Mouse (Mus musculus): Measurements from ENCODE around the gene AB124611. TPM values are rescaled to one million over a fixed set of nuclear protein-coding genes. Genes with fewer than 3 reads are reported as not detected.
A peak's percentile ranks its signal among the peaks of the same experiment; 100 is the strongest.

Gene AB124611
- polyA plus RNA-seq, 1 experiment from 2014 or later, result 2.6 TPM

GRCm38 (mm10) chr9:21496308-21497049, 29.5 kb upstream of the AB124611 start:
- TF ChIP-seq CTCF (IDR thresholded peaks at IDR 0.05; ENCODE audit: low read depth), result no peak
- DNase-seq (ENCODE audit: low spot score) (no peak), ATAC-seq (replicated peaks; ENCODE audit: low FRiP score, low read depth) (peak; percentile 75; the same call in 1 of the 2 replicates)
- Histone ChIP-seq H3K36me3 (ENCODE audit: insufficient read depth, low read length) (peaks cover 30% of the 10 kb centered on the region), H3K27ac (no peak overlapping the region), H3K9me3 (replicated peaks; ENCODE audit: low read length) (no peaks in the 10 kb centered on the region), H3K4me1 (replicated peaks; ENCODE audit: insufficient read depth, low read length) (no peaks in the 10 kb centered on the region), H3K4me3 (replicated peaks; ENCODE audit: low read depth, low read length) (no peak overlapping the region), H3K4me2 (ENCODE audit: low read length) (no peak overlapping the region), H3K9ac (ENCODE audit: low read depth, low read length) (no peak overlapping the region), H3K27me3 (ENCODE audit: insufficient read depth, low read length) (no peaks in the 10 kb centered on the region)
- WGBS, result 65% methylated on average over 18 of the region's 19 CpGs

GRCm38 (mm10) chr9:21497050-21497542, 28.9 kb upstream of the AB124611 start:
- Histone ChIP-seq H3K9ac (ENCODE audit: low read depth, low read length) (no peak overlapping the region), H3K9me3 (replicated peaks; ENCODE audit: low read length) (no peaks in the 10 kb centered on the region), H3K27ac (no peak overlapping the region), H3K27me3 (ENCODE audit: insufficient read depth, low read length) (no peaks in the 10 kb centered on the region), H3K4me2 (ENCODE audit: low read length) (no peak overlapping the region), H3K36me3 (ENCODE audit: insufficient read depth, low read length) (peaks cover 24% of the 10 kb centered on the region), H3K4me3 (replicated peaks; ENCODE audit: low read depth, low read length) (no peak overlapping the region), H3K4me1 (replicated peaks; ENCODE audit: insufficient read depth, low read length) (no peaks in the 10 kb centered on the region)
- no peak for TF ChIP-seq CTCF (IDR thresholded peaks at IDR 0.05; ENCODE audit: low read depth)
- DNase-seq (ENCODE audit: low spot score) (no peak), ATAC-seq (replicated peaks; ENCODE audit: low FRiP score, low read depth) (no peak)
- 87% methylated on average over 16 of the region's 16 CpGs for WGBS

GRCm38 (mm10) chr9:21497664-21498063, 28.3 kb upstream of the AB124611 start:
- 98% methylated on average over 2 of the region's 2 CpGs for WGBS
- no peak for TF ChIP-seq CTCF (IDR thresholded peaks at IDR 0.05; ENCODE audit: low read depth)
- DNase-seq (ENCODE audit: low spot score), result no peak
- H3K4me2 ChIP-seq (ENCODE audit: low read length), result no peak overlapping the region
- no peaks in the 10 kb centered on the region for H3K9me3 ChIP-seq (replicated peaks; ENCODE audit: low read length)
- no peak overlapping the region for H3K27ac ChIP-seq
- ATAC-seq (replicated peaks; ENCODE audit: low FRiP score, low read depth), result no peak
- peaks cover 24% of the 10 kb centered on the region for H3K36me3 ChIP-seq (ENCODE audit: insufficient read depth, low read length)
- no peaks in the 10 kb centered on the region for H3K4me1 ChIP-seq (replicated peaks; ENCODE audit: insufficient read depth, low read length)
- no peak overlapping the region for H3K4me3 ChIP-seq (replicated peaks; ENCODE audit: low read depth, low read length)
- no peak overlapping the region for H3K9ac ChIP-seq (ENCODE audit: low read depth, low read length)
- H3K27me3 ChIP-seq (ENCODE audit: insufficient read depth, low read length), result no peaks in the 10 kb centered on the region

GRCm38 (mm10) chr9:21498284-21498902, 27.6 kb upstream of the AB124611 start:
- H3K36me3 ChIP-seq (ENCODE audit: insufficient read depth, low read length), result peaks cover 30% of the 10 kb centered on the region
- H3K27ac ChIP-seq, result no peak overlapping the region
- no peak overlapping the region for H3K9ac ChIP-seq (ENCODE audit: low read depth, low read length)
- 71% methylated on average over 12 of the region's 12 CpGs for WGBS
- H3K9me3 ChIP-seq (replicated peaks; ENCODE audit: low read length), result no peaks in the 10 kb centered on the region
- ATAC-seq (replicated peaks; ENCODE audit: low FRiP score, low read depth), result no peak
- H3K4me3 ChIP-seq (replicated peaks; ENCODE audit: low read depth, low read length), result no peak overlapping the region
- no peak for TF ChIP-seq CTCF (IDR thresholded peaks at IDR 0.05; ENCODE audit: low read depth)
- no peaks in the 10 kb centered on the region for H3K4me1 ChIP-seq (replicated peaks; ENCODE audit: insufficient read depth, low read length)
- no peak for DNase-seq (ENCODE audit: low spot score)
- no peaks in the 10 kb centered on the region for H3K27me3 ChIP-seq (ENCODE audit: insufficient read depth, low read length)
- H3K4me2 ChIP-seq (ENCODE audit: low read length), result no peak overlapping the region

GRCm38 (mm10) chr9:21503352-21503751, 22.6 kb upstream of the AB124611 start:
- H3K4me1 ChIP-seq (replicated peaks; ENCODE audit: insufficient read depth, low read length), result no peaks in the 10 kb centered on the region
- DNase-seq (ENCODE audit: low spot score) (no peak), ATAC-seq (replicated peaks; ENCODE audit: low FRiP score, low read depth) (no peak)
- no peak overlapping the region for H3K4me2 ChIP-seq (ENCODE audit: low read length)
- no peak overlapping the region for H3K27ac ChIP-seq
- peaks cover 37% of the 10 kb centered on the region for H3K36me3 ChIP-seq (ENCODE audit: insufficient read depth, low read length)
- H3K4me3 ChIP-seq (replicated peaks; ENCODE audit: low read depth, low read length), result no peak overlapping the region
- H3K9ac ChIP-seq (ENCODE audit: low read depth, low read length), result no peak overlapping the region
- H3K9me3 ChIP-seq (replicated peaks; ENCODE audit: low read length), result no peaks in the 10 kb centered on the region
- WGBS, result 95% methylated on average over 8 of the region's 8 CpGs
- no peak for TF ChIP-seq CTCF (IDR thresholded peaks at IDR 0.05; ENCODE audit: low read depth)
- H3K27me3 ChIP-seq (ENCODE audit: insufficient read depth, low read length), result no peaks in the 10 kb centered on the region

- no peak for TF ChIP-seq CTCF (IDR thresholded peaks at IDR 0.05; ENCODE audit: low read depth)
- ATAC-seq (replicated peaks; ENCODE audit: low FRiP score, low read depth) (no peak), DNase-seq (ENCODE audit: low spot score) (no peak)
- Histone ChIP-seq H3K9me3 (replicated peaks; ENCODE audit: low read length) (no peaks in the 10 kb centered on the region), H3K27me3 (ENCODE audit: insufficient read depth, low read length) (no peaks in the 10 kb centered on the region), H3K4me2 (ENCODE audit: low read length) (no peak overlapping the region), H3K9ac (ENCODE audit: low read depth, low read length) (no peak overlapping the region), H3K36me3 (ENCODE audit: insufficient read depth, low read length) (peaks cover 32% of the 10 kb centered on the region), H3K4me3 (replicated peaks; ENCODE audit: low read depth, low read length) (no peak overlapping the region), H3K27ac (no peak overlapping the region), H3K4me1 (replicated peaks; ENCODE audit: insufficient read depth, low read length) (0 out of 2 replicates have a peak, but pooled peaks cover 7% of the 10 kb centered on the region)
Observed at GRCm38 (mm10) chr9:21505767-21506166, 20.2 kb upstream of the AB124611 start.
